Mouse (Mus musculus): Measurements from ENCODE around the gene Socs1. TPM values are rescaled to one million over a fixed set of nuclear protein-coding genes. Genes with fewer than 3 reads are reported as not detected.

The Socs1 gene
- polyA plus RNA-seq (2012; ENCODE audit: low replicate concordance) = 19.1 and 41.6 TPM in 2 replicates

DNA sequence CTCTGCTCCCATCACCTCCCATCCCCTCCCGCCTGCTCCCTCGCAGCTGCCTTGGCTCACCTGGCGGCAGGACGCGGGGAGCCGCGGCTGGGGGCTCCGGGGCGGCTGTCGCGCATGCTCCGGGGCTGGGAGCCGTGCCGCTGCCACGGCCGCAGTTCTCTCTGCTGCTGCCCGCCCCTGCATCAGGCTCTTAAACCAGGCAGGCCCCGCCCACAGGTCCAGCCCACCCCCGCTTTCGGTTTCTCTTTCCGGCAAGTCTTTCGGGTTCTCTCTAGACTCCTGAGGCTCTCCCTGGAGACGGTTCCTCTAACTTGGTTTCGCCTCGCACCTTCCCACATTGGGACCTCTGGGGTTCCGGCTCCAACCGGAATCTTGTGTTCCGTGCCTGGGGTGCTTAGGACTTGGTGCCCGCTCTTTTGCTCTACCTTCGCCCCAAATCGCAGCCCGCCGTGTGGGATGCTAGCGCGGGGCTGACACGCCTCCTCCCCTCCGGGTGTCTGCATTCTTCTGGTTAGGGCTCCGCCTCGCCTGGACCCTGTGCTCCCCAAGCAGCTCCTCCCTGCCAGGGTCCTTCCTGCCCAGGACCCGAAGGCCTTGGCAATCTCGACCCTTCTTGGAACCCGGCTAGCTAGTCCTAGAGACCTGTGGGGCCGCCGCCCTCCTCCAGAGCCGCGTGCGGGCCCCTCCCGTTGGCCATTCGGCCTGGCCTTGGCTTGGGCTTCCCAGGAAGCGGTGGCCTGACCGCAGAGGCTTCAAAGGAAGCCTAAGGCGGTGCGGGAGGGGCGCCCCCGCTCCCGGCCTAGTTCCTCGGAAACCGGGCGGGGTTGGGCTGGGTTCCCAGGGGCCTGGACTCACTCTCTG, at the start of gene Socs1:
Gene Socs1 (minus strand): TSS at position 166 of the 861 bp plus-strand sequence.

DNA sequence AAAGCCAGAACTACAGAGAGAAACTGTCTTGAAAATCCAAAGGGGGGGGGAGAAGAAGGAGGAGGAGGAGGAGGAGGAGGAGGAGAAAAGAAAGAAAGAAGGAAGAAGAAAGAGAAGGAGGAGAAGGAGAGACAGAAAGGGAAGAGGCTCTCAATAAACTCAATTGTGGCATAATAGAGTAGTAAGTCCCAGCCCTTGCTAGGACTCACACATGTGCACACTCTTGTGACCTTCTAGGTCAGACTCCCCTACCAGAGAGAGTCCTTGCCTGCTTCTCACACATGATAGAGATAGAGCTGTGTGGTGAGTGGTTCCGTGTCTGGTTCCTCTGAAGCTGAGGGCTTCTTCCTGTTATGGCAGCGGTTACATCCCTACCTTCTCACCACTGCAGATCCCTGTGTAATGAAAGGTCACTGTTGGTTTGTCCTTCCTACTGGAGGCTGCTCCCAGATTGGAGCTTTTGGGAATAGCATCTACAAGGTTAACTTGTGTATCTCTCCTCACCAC, 27.6 kb upstream of the Socs1 start, which contains the start of gene Gm11172:
Gene Gm11172 (plus strand): TSS at position 51 of the 507 bp plus-strand sequence.

GRCm38 (mm10) chr16:10805789-10806527, 20.6 kb upstream of the Socs1 start, which contains the start of gene Prm1:
Gene Prm1 (minus strand): TSS chr16:10805839.

GRCm38 (mm10) chr16:10796034-10796433, 10.7 kb upstream of the Socs1 start, which contains the start of gene Prm2:
Gene Prm2 (minus strand): TSS chr16:10796134.

GRCm38 (mm10) chr16:10790702-10791101, 5.4 kb upstream of the Socs1 start, which contains the start of gene Prm3:
Gene Prm3 (minus strand): TSS chr16:10790914.

GRCm38 (mm10) chr16:10788271-10788670, 2.9 kb upstream of the Socs1 start, which contains the start of gene Tnp2:
Gene Tnp2 (minus strand): TSS chr16:10788660.

Other genes starting within 250 kb of the Socs1 start
- 26.1 and 42.4 TPM in 2 replicates for gene Dexi, start 242.5 kb downstream of the Socs1 start, polyA plus RNA-seq (2012; ENCODE audit: low replicate concordance)
- 17.4 and 23.2 TPM in 2 replicates for gene Clec16a, start 240.2 kb downstream of the Socs1 start, polyA plus RNA-seq (2012; ENCODE audit: low replicate concordance)
- gene Tnp2, start 3.1 kb upstream of the Socs1 start, polyA plus RNA-seq (2012; ENCODE audit: low replicate concordance) = 0.51 TPM in 1 of 2 replicates, not detected in the other
- not detected in 2 replicates for gene Prm3, start 5.4 kb upstream of the Socs1 start, polyA plus RNA-seq (2012; ENCODE audit: low replicate concordance)
- not detected in 2 replicates for gene Prm2, start 10.6 kb upstream of the Socs1 start, polyA plus RNA-seq (2012; ENCODE audit: low replicate concordance)
- gene Prm1, start 20.3 kb upstream of the Socs1 start, polyA plus RNA-seq (2012; ENCODE audit: low replicate concordance) = not detected in 2 replicates
- not detected in 2 replicates for gene Gm11172, start 27.4 kb upstream of the Socs1 start, polyA plus RNA-seq (2012; ENCODE audit: low replicate concordance)
- gene Rmi2, start 49.5 kb upstream of the Socs1 start, polyA plus RNA-seq (2012; ENCODE audit: low replicate concordance) = 3.1 and 3.3 TPM in 2 replicates

Measured in leukemia stem cell, adult 10-12 weeks (primary cell).